Mouse (Mus musculus) kidney, adult 2 months (tissue): Measurements from ENCODE around the gene Zic2.

Experiments used
- CTCF ChIP-seq: fragments of 200-500 bp; conservative IDR thresholded peaks from 2 replicates; pipeline ENCODE4 v1.5.1; 2011; ENCODE audit warnings: low read depth, mild to moderate bottlenecking, control low read depth, low read length, moderate library complexity, mixed read lengths; ENCODE audit not compliant: insufficient read depth, insufficient read length
- POLR2A ChIP-seq: fragments of 200-500 bp; IDR thresholded peaks from one replicate; pipeline ENCODE4 v1.6.1; 2011; ENCODE audit warnings: low read depth, low read length, control low read depth

- TF ChIP-seq POLR2A (no peak), CTCF (no peak)
Measured at GRCm38 (mm10) chr14:122460226-122460625, 15.0 kb upstream of the Zic2 start.
